Mouse (Mus musculus): ENCODE data around the gene Prg4.

DNA sequence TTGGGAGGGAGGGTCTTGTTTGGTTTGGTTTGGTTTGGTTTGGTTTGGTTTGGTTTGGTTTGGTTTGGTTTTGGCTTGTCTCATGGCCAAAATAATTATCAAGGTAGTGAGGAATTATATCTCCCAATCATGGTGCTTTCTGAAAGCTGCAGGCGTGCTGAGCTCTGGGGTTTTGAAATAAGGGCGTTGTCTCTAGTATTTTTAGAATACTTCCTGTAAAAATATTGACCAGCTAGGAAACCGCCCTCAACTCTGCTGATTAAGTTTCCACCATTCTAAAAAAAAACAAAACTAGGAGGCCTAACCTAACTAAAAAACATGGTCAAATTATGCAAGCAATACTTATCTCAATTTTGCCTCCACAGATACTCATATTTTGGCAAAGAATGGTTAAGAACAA is 6.4 kb downstream of the Prg4 start:
- TF ChIP-seq CTCF (conservative IDR thresholded peaks at IDR 0.05; ENCODE audit: low read length) (no peak), POU5F1 (IDR thresholded peaks at IDR 0.05; ENCODE audit: borderline replicate concordance, low read length) (no peak), NANOG (IDR thresholded peaks at IDR 0.05; ENCODE audit: borderline replicate concordance, low read length) (no peak)

All from E14TG2a.4 (cell line).